Mouse (Mus musculus) CH12.LX (cell line): ENCODE data around the gene Gtf3c1. TPM values are rescaled to one million over a fixed set of nuclear protein-coding genes. Genes with fewer than 3 reads are reported as not detected.
A peak's percentile ranks its signal among the peaks of the same experiment; 100 is the strongest.

ENCODE experiments used
- DNase-seq: peaks from one replicate; pipeline ENCODE4 v3.0.0-alpha.2; 2013; ENCODE audit errors: extremely low read depth
- H3K27ac ChIP-seq: 2 replicates; pipeline ENCODE4 v1.5.1; 2012; ENCODE audit warnings: low read depth, mild to moderate bottlenecking, control low read depth, moderate library complexity; ENCODE audit not compliant: insufficient read depth
- H3K27me3 ChIP-seq: replicated peaks from 2 replicates; pipeline ENCODE3; 2012; ENCODE audit warnings: inconsistent platforms
- H3K36me3 ChIP-seq, 2 experiments: replicated peaks in 1 of 2; 2 replicates each; pipeline versions ENCODE3 to v1.6.1; 2012; ENCODE audit warnings: inconsistent platforms in 1 of 2, low read length in 1 of 2, mild to moderate bottlenecking in 1 of 2, mixed read lengths in 1 of 2, moderate library complexity in 1 of 2; ENCODE audit not compliant: control insufficient read depth in 1 of 2, insufficient read depth in 1 of 2
- H3K4me1 ChIP-seq, 2 experiments: 2 replicates each; pipeline ENCODE4 v1.6.1; 2012; ENCODE audit warnings: inconsistent platforms in 1 of 2, moderate library complexity in 1 of 2; ENCODE audit not compliant: insufficient read depth in 2 of 2, control insufficient read depth in 1 of 2
- H3K4me2 ChIP-seq: 2 replicates; pipeline ENCODE4 v1.6.1; 2012; ENCODE audit warnings: low read depth, mild to moderate bottlenecking, control low read depth; ENCODE audit not compliant: poor library complexity, insufficient read depth, severe bottlenecking
- H3K4me3 ChIP-seq, 3 experiments: fragments of 150-350 bp in 1 of 3; sonication (generic) in 1 of 3; replicated peaks in 1 of 3; 2 replicates each; pipeline versions ENCODE3 to v1.5.1; 2011 to 2012; ENCODE audit warnings: low read depth in 2 of 3, low read length in 2 of 3, mild to moderate bottlenecking in 2 of 3, moderate library complexity in 2 of 3, control low read depth in 1 of 3, improper control_type of control experiment in 1 of 3, inconsistent platforms in 1 of 3, mixed read lengths in 1 of 3; ENCODE audit not compliant: poor library complexity in 1 of 3
- H3K79me2 ChIP-seq: replicated peaks from 2 replicates; pipeline ENCODE4 v1.6.1; 2012; ENCODE audit warnings: mild to moderate bottlenecking, moderate library complexity; ENCODE audit not compliant: control insufficient read depth, poor library complexity, insufficient read depth, severe bottlenecking; ENCODE audit errors: extremely low read depth
- H3K9ac ChIP-seq: 2 replicates; pipeline ENCODE4 v1.6.1; 2012; ENCODE audit warnings: low read depth, mild to moderate bottlenecking, control low read depth, moderate library complexity; ENCODE audit not compliant: insufficient read depth
- H3K9me3 ChIP-seq: replicated peaks from 2 replicates; pipeline ENCODE3; 2012; ENCODE audit warnings: low read length, inconsistent platforms, mixed read lengths
- BHLHE40 ChIP-seq: IDR thresholded peaks from 2 replicates; pipeline ENCODE4 v1.6.1; 2011; ENCODE audit warnings: mild to moderate bottlenecking, low read depth, low read length, improper control_type of control experiment
- CTCF ChIP-seq, 2 experiments: IDR thresholded peaks in 1 of 2; conservative IDR thresholded peaks in 1 of 2; 2 replicates each; pipeline ENCODE4 v1.5.1; 2011 to 2012; ENCODE audit warnings: low read depth in 2 of 2, low read length in 2 of 2, improper control_type of control experiment in 1 of 2, inconsistent platforms in 1 of 2, mild to moderate bottlenecking in 1 of 2, moderate library complexity in 1 of 2
- ELF1 ChIP-seq: IDR thresholded peaks from 2 replicates; pipeline ENCODE4 v1.6.1; 2014; ENCODE audit warnings: low read depth, mild to moderate bottlenecking, inconsistent platforms, low read length, improper control_type of control experiment
- EP300 ChIP-seq: IDR thresholded peaks from 2 replicates; pipeline ENCODE4 v1.6.1; 2011; ENCODE audit warnings: low read length, improper control_type of control experiment
- GABPA ChIP-seq: IDR thresholded peaks from 2 replicates; pipeline ENCODE4 v1.6.1; 2012; ENCODE audit warnings: low read depth, low read length, improper control_type of control experiment, inconsistent platforms; ENCODE audit not compliant: insufficient replicate concordance
- KAT2A ChIP-seq: IDR thresholded peaks from 2 replicates; pipeline ENCODE4 v1.6.1; 2012; ENCODE audit warnings: low read length, improper control_type of control experiment, inconsistent platforms; ENCODE audit not compliant: insufficient replicate concordance
- MAZ ChIP-seq: IDR thresholded peaks from 2 replicates; pipeline ENCODE4 v1.6.1; 2012; ENCODE audit warnings: low read depth, mild to moderate bottlenecking, inconsistent platforms, low read length, improper control_type of control experiment, moderate library complexity
- MEF2A ChIP-seq: IDR thresholded peaks from 2 replicates; pipeline ENCODE4 v1.6.1; 2014; ENCODE audit warnings: low read depth, mild to moderate bottlenecking, inconsistent platforms, low read length, improper control_type of control experiment, borderline replicate concordance
- NRF1 ChIP-seq: IDR thresholded peaks from 2 replicates; pipeline ENCODE4 v1.6.1; 2014; ENCODE audit warnings: low read depth, mild to moderate bottlenecking, inconsistent platforms, low read length, improper control_type of control experiment, moderate library complexity
- POLR2A ChIP-seq: IDR thresholded peaks from 2 replicates; pipeline ENCODE4 v1.6.1; 2011; ENCODE audit warnings: low read depth, mild to moderate bottlenecking, improper control_type of control experiment, low read length
- POLR2AphosphoS2 ChIP-seq: IDR thresholded peaks from 2 replicates; pipeline ENCODE4 v1.6.1; 2011; ENCODE audit warnings: low read depth, low read length, improper control_type of control experiment
- RAD21 ChIP-seq: IDR thresholded peaks from 2 replicates; pipeline ENCODE4 v1.6.1; 2011; ENCODE audit warnings: low read depth, mild to moderate bottlenecking, low read length, improper control_type of control experiment, moderate library complexity
- RCOR1 ChIP-seq: conservative IDR thresholded peaks from 2 replicates; pipeline ENCODE4 v1.6.1; 2012; ENCODE audit warnings: low read depth, mild to moderate bottlenecking, inconsistent platforms, low read length, improper control_type of control experiment
- TBP ChIP-seq: conservative IDR thresholded peaks from 2 replicates; pipeline ENCODE4 v1.6.1; 2011; ENCODE audit warnings: low read depth, low read length, improper control_type of control experiment
- USF1 ChIP-seq: IDR thresholded peaks from 2 replicates; pipeline ENCODE4 v1.6.1; 2014; ENCODE audit warnings: low read depth, mild to moderate bottlenecking, inconsistent platforms, low read length, improper control_type of control experiment
- USF2 ChIP-seq: conservative IDR thresholded peaks from 2 replicates; pipeline ENCODE4 v1.6.1; 2011; ENCODE audit warnings: low read depth, low read length, improper control_type of control experiment
- ZKSCAN1 ChIP-seq: IDR thresholded peaks from 2 replicates; pipeline ENCODE4 v1.6.1; 2012; ENCODE audit warnings: low read depth, inconsistent platforms, low read length, improper control_type of control experiment, borderline replicate concordance
- ZNF384 ChIP-seq: IDR thresholded peaks from 2 replicates; pipeline ENCODE4 v1.6.1; 2012; ENCODE audit warnings: low read depth, low read length, improper control_type of control experiment, inconsistent platforms
- dilution Hi-C: fragments of 300-500 bp; cut with MboI; formaldehyde crosslinking; loops from 2 replicates; pipeline ENCODE4 v1.14.3; 2020; ENCODE audit warnings: low sequenced_read_pairs; ENCODE audit not compliant: extremely low pct_unique_long_range_greater_than_20kb, extremely low pct_ligation_motif_present
- in situ Hi-C: fragments of 300-500 bp; cut with MboI; formaldehyde crosslinking; loops from 3 replicates; pipeline ENCODE4 v1.14.3; 2019; ENCODE audit warnings: low sequenced_read_pairs, low pct_ligation_motif_present, low pct_unique_long_range_greater_than_20kb, mixed read lengths
- polyA plus RNA-seq: library from polyadenylated mRNA; unstranded; fragments of >175 nt; gene quantifications from 2 replicates; pipeline ENCODE4 v1.2.1, GENCODE M21; 2012; ENCODE audit warnings: low read depth; ENCODE audit not compliant: insufficient read length
- total RNA-seq, 2 experiments: library from RNA; depleted of rRNA; stranded (reverse); fragments of 300-350 nt in 1 of 2; fragments of >200 nt in 1 of 2; gene quantifications; 2 replicates each; pipeline ENCODE4 v1.2.3; 2012 to 2014

Gtf3c1 gene
- total and polyA plus RNA-seq, 3 experiments = 20.2 to 48.4 (median 46.8) TPM

DNA sequence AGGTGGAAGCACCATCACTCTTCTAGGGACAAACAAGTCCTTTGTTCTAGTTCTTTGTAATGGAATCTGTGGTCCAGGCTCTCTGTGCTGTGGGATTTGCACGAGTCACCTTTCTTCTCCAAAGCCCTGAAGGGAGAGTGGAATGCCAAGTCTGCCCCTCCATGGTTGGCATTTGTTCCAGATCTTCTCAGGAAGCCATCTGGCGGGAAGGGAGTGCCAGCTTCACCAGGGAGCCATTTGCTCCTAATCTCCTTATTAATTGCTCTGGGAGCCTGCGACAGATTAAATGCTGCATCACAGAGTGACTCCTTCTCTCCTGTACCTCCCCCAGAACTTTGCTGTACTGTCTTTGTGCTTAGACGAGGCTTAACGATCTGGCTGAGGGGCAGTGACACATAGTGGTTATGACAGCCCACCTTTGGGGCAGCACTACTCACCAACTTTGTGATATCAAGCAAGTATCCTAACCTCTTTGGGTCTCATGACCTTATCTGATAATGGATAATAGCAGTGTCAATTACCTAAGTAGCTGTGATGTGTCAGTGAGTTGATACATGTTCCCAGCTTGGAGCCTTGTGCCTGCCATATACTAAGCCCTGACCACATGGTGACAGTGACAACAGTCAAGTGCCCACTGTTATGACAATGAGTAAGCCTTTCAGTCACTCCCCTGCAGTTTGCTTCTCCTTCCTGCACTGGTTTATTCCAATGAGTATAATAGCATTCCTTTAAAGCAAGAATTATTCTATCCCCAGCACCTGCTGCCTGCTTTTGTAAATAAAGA, 15.8 kb upstream of the Gtf3c1 start:
- H3K4me3 ChIP-seq = no peak overlapping the region
- H3K9ac ChIP-seq = no peak overlapping the region
- dilution Hi-C loops (no loop called here), in situ Hi-C loops (no loop called here)
- H3K9me3 ChIP-seq = no peaks in the 10 kb centered on the region
- DNase-seq = no peak
- H3K36me3 ChIP-seq = no peaks in the 10 kb centered on the region
- no peaks in the 10 kb centered on the region for H3K4me1 ChIP-seq
- H3K79me2 ChIP-seq = no peaks in the 10 kb centered on the region
- no peak overlapping the region for H3K4me2 ChIP-seq
- TF ChIP-seq POLR2AphosphoS2 (no peak), GABPA (no peak), USF2 (no peak), MEF2A (no peak), BHLHE40 (no peak), MAZ (no peak), EP300 (no peak), KAT2A (no peak), USF1 (no peak), ZKSCAN1 (no peak), ZNF384 (no peak), RCOR1 (no peak), TBP (no peak), RAD21 (no peak), ELF1 (no peak), NRF1 (no peak)
- H3K27ac ChIP-seq = no peak overlapping the region
- no peaks in the 10 kb centered on the region for H3K27me3 ChIP-seq

DNA sequence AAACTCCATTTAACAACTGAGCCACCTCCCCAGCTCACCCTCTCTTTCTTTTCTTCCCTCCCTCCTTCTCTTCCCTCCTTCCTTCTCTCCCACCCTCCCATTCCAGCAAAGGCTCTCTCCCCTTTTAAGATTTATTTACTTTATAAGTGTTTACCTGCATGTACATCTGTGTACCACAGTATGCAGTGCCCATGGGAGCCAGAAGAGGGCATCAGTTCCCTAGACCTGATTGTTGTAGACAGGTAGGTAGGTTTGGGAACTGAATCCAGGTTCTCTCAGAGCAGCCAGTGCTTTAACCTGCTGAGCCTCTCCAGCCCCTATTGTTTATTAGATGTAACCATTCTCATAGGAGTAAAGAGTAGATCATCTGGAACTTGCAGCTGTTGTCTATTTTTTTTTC, 14.5 kb upstream of the Gtf3c1 start:
- H3K4me2 ChIP-seq = no peak overlapping the region
- H3K4me1 ChIP-seq = no peaks in the 10 kb centered on the region
- no peaks in the 10 kb centered on the region for H3K36me3 ChIP-seq
- TF ChIP-seq POLR2A = no peak
- TF ChIP-seq CTCF (conservative IDR thresholded peaks at IDR 0.05 in 1 of 2, IDR thresholded peaks at IDR 0.05 in 1 of 2; ENCODE audit: low read depth in 2 of 2, low read length in 2 of 2) = peak in 1 of 2 experiments; percentile 31; a peak in 1 of 4 replicates
- TF ChIP-seq RAD21 = peak; percentile 6
- in situ Hi-C loops (no loop called here), dilution Hi-C loops (no loop called here)
- H3K79me2 ChIP-seq = no peaks in the 10 kb centered on the region
- H3K27ac ChIP-seq = no peak overlapping the region
- no peaks in the 10 kb centered on the region for H3K27me3 ChIP-seq
- no peaks in the 10 kb centered on the region for H3K9me3 ChIP-seq
- peak; percentile 12 for DNase-seq
- no peak overlapping the region for H3K4me3 ChIP-seq
- H3K9ac ChIP-seq = no peak overlapping the region
